Mouse (Mus musculus) retina, embryonic 14.5 days (tissue): ENCODE measurements at regions not wholly inside any gene's neighbourhood (a gene's known extent, or its start where the extent isn't known, plus 50 kb on each side); places are given as distances from the start of the nearest gene placed in this dataset.

Experiments used
- DNase-seq: peaks from one replicate; pipeline ENCODE4 v3.0.0-alpha.2; 2015; ENCODE audit warnings: low spot score

DNA sequence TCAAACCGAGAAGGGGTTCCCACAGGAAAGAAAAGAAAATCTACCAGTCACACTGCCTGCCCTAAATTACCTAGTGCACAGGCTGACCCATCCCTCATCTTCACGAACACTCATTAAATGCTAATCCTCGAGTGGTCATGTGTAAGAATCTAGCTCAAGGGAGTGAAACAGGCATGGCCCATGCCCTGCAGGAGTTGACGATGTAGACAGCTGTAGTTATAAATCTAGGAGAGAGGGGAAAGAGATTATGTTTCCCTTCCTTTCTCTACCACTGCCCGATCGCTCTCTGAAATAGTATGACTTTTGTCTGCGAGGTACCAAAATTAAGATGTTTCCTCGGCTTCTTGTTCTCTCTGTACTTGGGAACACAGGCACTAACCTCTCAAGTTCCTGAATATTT lies 249.2 kb downstream of the Epha4 start:
- no peak for DNase-seq

DNA sequence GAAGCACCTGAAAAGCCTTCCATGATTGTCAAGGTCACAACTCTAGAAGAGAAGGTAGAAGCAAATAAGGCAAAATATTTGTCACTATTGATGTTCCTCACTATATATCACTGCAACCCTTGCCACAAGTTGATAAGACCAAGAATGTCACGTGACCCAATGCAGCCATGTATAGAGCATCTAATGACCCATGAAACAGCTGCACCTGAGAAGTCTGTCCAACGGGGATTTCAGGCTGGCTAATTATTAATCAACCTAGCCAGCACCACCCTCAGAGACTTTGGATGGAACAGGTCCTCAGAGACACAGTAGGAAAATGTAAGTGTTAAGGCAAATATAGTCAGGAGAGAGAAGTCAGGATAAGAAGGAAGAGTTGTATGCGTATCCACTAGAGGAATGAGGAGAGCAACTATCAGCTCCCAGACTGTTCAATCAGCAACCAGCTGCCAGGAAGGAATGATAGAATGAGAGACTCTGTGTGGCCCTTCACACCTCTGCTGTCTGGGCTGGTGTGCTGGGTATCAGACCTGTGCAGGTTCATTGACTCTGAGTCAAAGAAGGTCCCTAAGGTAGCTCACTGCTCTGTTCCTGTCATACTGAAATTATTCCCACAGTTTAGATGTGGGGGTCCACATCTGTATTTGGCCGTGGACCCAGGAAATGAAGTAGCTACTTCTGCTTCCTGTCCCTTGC lies 247.4 kb downstream of the Epha4 start:
- DNase-seq = no peak

DNA sequence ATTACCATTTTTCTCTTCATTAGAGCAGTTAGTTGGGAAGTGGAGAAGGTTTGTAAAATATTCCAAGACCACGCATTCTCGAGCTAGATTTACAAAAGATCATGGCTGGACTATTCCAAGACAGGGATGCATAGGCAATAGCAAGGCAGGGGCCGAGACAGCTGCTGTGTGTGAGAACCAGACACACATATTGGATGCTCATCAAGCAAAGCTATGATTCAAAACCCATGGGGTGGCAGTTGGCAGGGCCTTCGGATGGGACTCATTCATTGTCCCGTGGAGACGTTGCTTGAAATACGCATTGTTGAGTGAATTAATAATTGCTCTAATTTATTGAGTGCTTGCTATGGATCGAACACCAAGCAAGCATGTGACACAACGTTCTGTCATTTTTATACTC lies 239.6 kb downstream of the Epha4 start:
- no peak for DNase-seq

DNA sequence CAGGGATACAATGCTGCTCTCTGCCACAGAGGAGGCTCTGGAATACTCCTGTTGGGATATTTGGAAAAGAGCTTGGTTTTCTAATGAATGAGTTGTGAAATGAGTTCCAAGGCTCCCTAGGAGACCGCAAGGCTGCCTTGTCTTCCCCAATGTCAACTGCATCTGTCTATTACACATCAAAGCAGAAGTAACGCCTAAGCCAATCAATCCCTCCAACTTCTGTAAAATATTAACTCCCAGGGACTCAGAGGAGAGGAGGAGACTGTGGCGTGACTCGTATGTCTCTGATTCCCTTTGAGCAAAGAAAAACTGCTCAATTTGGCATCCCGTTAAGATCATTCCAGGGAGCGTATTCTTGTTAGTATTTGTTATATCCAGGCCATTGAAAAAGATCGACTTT lies 235.3 kb downstream of the Epha4 start:
- no peak for DNase-seq

DNA sequence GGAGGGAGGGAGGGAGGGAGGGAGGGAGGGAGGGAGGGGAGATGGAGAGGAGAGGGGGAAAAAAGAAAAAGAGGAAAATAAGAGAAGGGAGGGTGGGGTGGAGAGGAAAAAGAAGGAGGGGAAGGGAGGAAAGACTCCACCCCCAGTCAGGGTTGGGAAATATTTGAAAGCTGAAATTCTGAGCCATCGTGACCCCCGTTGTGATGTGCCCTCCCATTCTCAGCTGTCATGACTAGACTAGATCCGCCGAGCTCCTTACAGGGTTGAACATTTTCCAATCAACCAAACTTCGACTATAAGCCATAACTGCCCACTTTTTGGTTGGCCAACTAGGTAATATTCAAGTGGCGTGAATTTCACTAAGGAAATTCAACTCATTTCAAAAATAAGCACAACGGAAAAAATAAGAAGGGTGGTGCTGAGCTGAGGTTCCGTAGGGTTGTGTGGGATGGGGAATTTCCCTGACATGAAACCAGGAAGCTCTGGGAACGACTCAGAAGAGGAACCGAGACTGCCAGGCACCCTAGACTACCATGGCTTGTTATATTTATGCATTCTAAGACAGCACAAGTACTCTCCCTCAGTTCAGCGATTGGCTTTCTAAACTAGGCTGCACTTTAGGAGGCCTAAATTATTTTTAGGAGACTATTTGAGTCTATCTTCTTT lies 234.4 kb downstream of the Epha4 start:
- no peak for DNase-seq

DNA sequence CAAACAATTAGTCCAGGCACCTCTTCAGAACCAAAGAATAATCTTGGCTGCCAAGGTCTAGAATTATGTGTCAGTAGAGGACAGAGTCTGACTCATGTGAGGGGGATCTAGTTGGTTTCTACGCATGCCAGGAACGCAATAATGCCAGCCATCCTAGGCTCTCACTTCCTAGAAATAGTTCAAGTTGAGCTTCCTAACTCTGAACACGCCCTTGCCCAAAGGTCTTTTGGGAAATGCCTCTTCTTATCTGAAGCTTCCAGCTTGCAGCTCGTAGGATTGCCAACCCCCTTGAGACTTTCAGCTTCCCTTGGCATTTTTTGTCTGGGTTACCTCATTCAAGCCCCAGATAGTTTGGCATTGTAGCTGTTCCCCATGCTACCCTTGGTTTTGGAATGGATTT lies 233.1 kb downstream of the Epha4 start:
- DNase-seq = no peak

DNA sequence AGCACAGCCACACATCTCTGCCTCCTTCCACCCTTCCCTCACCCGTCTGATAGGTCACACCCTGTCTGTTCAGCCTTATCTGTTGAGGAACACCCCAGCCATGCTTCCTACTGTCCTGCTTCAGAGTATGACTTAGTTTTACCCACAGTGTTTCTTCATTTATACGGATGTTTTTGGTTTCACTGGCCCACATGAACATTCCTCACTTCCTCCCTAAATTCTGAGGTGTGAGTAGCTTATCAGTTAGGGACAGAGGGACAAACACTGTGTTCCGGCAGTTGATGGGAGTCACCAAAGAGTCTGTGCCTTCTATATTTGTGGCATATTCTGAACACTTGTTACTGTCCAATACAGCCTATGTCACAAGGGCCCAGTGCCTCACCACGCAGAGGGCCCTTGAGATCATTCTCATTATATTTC lies 216.2 kb downstream of the Epha4 start:
- no peak for DNase-seq

DNA sequence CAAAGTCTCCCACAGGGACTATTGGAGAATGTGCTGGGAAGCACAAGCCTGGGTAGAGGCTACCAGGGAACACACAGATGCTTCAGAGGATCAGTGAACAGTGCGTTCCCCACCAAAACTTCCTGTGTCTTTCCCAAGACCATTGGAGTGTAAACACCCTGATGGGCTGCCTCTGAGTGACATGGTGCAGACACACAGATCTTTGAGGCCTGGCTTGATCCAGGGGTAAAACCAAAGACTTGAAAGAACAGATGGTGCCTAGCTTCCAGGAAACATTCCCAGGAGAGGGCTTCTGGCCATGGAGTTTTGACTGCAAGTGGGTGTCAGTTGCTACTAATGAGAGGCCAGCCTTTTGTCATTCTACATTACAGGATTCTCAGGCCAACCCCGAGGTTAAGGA lies 214.1 kb downstream of the Epha4 start:
- DNase-seq = no peak

DNA sequence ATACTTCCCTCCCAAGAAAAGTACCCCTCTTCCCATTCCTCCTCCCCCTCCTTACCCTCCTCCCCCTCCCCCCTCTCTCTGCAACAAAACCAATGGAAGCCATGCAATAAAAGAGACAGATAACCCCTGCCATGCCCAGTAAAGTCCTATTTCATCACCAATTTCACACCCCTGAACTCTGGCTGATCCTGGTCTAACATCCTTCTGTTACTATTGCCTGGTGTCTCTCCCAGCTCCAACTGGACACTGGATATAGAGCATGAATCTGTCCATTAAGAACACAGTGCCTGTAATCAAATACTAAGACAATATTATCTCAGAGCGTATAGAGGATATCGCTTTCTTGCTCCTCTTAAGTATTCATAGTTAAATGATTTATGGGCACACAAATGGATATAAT lies 210.1 kb downstream of the Epha4 start:
- no peak for DNase-seq

DNA sequence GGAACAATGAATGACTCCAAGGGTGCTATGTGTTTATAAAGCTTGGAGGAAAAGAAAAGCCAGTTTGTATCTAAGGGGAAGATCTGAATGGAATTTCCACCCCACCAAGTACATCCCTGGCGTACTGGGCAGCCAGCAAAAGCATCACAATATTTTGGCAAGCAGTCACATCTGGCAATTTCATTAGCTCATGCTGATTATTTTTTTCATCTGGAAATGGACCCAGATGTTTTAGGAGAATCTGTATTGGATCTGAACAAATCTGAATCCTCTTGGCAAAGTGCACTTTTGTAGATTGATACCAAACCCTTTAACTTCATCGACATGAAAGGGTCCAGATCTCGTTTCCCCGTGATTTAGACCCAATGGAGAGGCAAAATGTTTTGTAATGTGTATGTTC lies 207.1 kb downstream of the Epha4 start:
- DNase-seq = no peak

DNA sequence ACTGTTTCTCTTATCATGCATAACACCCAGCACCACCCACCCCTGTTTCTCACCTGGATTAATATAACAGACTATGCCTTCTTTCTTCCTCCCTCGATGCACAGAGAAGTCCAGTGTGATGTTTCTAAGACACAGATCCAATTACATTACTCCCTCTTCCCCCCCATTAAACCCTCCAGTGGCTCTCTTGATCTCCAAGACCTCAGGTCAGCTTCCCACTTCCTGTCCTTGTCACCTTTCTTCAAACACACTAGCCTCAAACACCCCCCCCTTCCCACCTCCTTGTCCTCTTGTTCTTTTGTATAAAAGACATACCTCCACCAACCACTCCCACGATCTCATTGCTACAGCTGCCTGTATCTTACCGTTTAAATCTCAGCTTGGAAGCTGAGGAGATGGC lies 201.8 kb downstream of the Epha4 start:
- DNase-seq = no peak

DNA sequence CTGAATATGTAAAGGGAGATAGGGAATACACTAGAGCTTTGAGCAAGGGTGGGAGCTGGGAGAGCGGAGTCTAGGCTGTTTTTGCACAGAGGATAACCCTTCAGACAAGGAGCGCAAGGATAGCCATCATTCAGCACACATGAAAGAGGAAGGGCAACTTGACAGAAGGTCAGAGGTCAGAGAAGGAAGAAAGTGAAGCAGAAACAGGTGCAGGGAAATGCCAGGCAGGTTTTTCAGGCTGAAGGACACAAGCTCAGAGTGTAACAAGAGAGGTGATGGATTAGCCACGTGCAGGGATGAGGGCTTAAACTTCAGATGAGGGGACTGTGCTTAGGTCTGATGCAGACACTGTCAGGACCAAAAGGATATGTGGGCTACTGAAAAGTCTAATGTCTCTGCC lies 199.5 kb downstream of the Epha4 start:
- DNase-seq = no peak

DNA sequence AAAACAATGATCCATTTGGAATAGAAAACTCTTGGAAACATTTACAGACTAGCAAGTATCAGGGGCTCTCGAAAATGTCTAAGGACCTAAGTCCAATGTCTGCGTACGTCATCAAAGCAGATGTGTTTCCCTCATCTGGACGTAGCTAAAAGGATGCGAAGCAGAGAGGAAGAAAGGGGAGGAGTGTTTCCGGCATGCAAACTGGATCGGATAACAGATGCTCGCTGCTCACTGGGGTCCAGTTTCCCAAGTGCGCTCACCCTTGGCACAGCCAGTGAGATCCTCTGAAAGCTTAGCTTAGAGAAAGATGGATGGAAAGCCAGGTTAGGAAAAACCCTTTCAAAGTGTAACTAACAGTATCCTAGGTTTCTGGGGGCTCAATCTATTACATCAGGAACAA lies 198.7 kb downstream of the Epha4 start:
- no peak for DNase-seq
